Comparison of ENCODE assay signal across 8 mouse cellular contexts in genomic region chr6:91719865-91720533, GRCm38 (mm10). TPM values are rescaled to one million over a fixed set of nuclear protein-coding genes. Genes with fewer than 3 reads are reported as not detected.
DNase-seq lines count a peak whose midpoint lies in the region; ATAC-seq and TF ChIP-seq lines count a peak whose summit lies in the region.

No protein-coding gene starts in this region.

- peak overlapping the region; percentile 83 for H3K27ac ChIP-seq in liver, adult 2 months (replicated peaks; ENCODE audit: insufficient read depth, low read depth, low read length)
- H3K27ac ChIP-seq in liver, embryonic 12.5 days: no peak overlapping the region
- peak overlapping the region; percentile 85 for H3K27ac ChIP-seq in embryonic facial prominence, embryonic 10.5 days (replicated peaks)
- H3K27ac ChIP-seq in hindbrain, embryonic 15.5 days (replicated peaks): peak overlapping the region; percentile 90
- peak overlapping the region; percentile 99 for H3K27ac ChIP-seq in macrophage

- H3K9me3 ChIP-seq in liver, embryonic 12.5 days (replicated peaks): no peaks in the 10 kb centered on the region
- no peaks in the 10 kb centered on the region for H3K9me3 ChIP-seq in embryonic facial prominence, embryonic 10.5 days
- H3K9me3 ChIP-seq in hindbrain, embryonic 15.5 days: no peaks in the 10 kb centered on the region

- H3K9ac ChIP-seq in liver, adult 2 months (ENCODE audit: low read depth, low read length): peak overlapping the region; percentile 24
- H3K9ac ChIP-seq in liver, embryonic 12.5 days: no peak overlapping the region
- peak overlapping the region; percentile 32; the same call in 1 of the 2 replicates for H3K9ac ChIP-seq in hindbrain, embryonic 15.5 days

- DNase-seq in liver, adult 2 months (ENCODE audit: extremely low read depth, low read depth, low spot score): no peak
- DNase-seq in embryonic facial prominence, embryonic 10.5 days (ENCODE audit: low spot score): peak; percentile 70
- peak; percentile 86 for DNase-seq in telencephalon, adult 2 months (ENCODE audit: low read depth, low spot score)
- DNase-seq in thymus, adult 18-20 months: no peak
- no peak for DNase-seq in ovary, adult 18-20 months (ENCODE audit: low spot score)

- 57% methylated on average over 9 of the region's 9 CpGs for WGBS in liver, adult 2 months
- WGBS in liver, embryonic 12.5 days (ENCODE audit: insufficient replicate concordance): 64% methylated on average over 9 of the region's 9 CpGs
- WGBS in embryonic facial prominence, embryonic 10.5 days: 25% methylated on average over 9 of the region's 9 CpGs
- 6% methylated on average over 9 of the region's 9 CpGs for WGBS in hindbrain, embryonic 15.5 days
- WGBS in macrophage (ENCODE audit: missing documents): 100% methylated on average over 6 of the region's 9 CpGs

- no peak overlapping the region for H3K4me3 ChIP-seq in liver, adult 2 months (ENCODE audit: insufficient read depth, low read depth, low read length)
- no peak overlapping the region for H3K4me3 ChIP-seq in liver, embryonic 12.5 days
- peak overlapping the region; percentile 34; the same call in 1 of the 2 replicates for H3K4me3 ChIP-seq in embryonic facial prominence, embryonic 10.5 days
- H3K4me3 ChIP-seq in hindbrain, embryonic 15.5 days: no peak overlapping the region
- no peak overlapping the region for H3K4me3 ChIP-seq in macrophage (ENCODE audit: inconsistent target)

- H3K4me2 ChIP-seq in liver, embryonic 12.5 days: no peak overlapping the region
- H3K4me2 ChIP-seq in hindbrain, embryonic 15.5 days: peak overlapping the region; percentile 37

- H3K36me3 ChIP-seq in liver, adult 2 months (ENCODE audit: control insufficient read depth, insufficient read depth, low read length): peaks cover 12% of the 10 kb centered on the region; the same call in 1 of the 2 replicates
- H3K36me3 ChIP-seq in liver, embryonic 12.5 days: peaks cover 31% of the 10 kb centered on the region
- peaks cover 44% of the 10 kb centered on the region for H3K36me3 ChIP-seq in embryonic facial prominence, embryonic 10.5 days (replicated peaks)
- peaks cover 21% of the 10 kb centered on the region for H3K36me3 ChIP-seq in hindbrain, embryonic 15.5 days
- peaks cover 57% of the 10 kb centered on the region for H3K36me3 ChIP-seq in macrophage (ENCODE audit: inconsistent target)

- no peak for TF ChIP-seq POLR2A in liver, adult 2 months (IDR thresholded peaks at IDR 0.05; ENCODE audit: extremely low read depth, insufficient read depth, low read length)

- no peak for TF ChIP-seq CTCF in liver, adult 2 months (IDR thresholded peaks at IDR 0.05; ENCODE audit: low read depth, low read length)

- H3K27me3 ChIP-seq in liver, adult 2 months (ENCODE audit: control insufficient read depth, insufficient read depth, low read length): no peaks in the 10 kb centered on the region
- no peaks in the 10 kb centered on the region for H3K27me3 ChIP-seq in liver, embryonic 12.5 days (replicated peaks)
- H3K27me3 ChIP-seq in embryonic facial prominence, embryonic 10.5 days (replicated peaks; ENCODE audit: low read depth, poor library complexity, severe bottlenecking): no peaks in the 10 kb centered on the region
- H3K27me3 ChIP-seq in hindbrain, embryonic 15.5 days: no peaks in the 10 kb centered on the region

- peaks cover 14% of the 10 kb centered on the region; the same call in 1 of the 2 replicates for H3K79me2 ChIP-seq in liver, adult 2 months (ENCODE audit: control insufficient read depth, insufficient read depth, low read length)
- peaks cover 97% of the 10 kb centered on the region for H3K79me2 ChIP-seq in macrophage (ENCODE audit: inconsistent target)

- ATAC-seq in liver, embryonic 12.5 days: no peak
- ATAC-seq in hindbrain, embryonic 15.5 days (ENCODE audit: low FRiP score, low read depth): peak; percentile 77

- peaks cover 41% of the 10 kb centered on the region for H3K4me1 ChIP-seq in liver, adult 2 months (ENCODE audit: control insufficient read depth, insufficient read depth, low read length)
- H3K4me1 ChIP-seq in liver, embryonic 12.5 days: peaks cover 41% of the 10 kb centered on the region
- H3K4me1 ChIP-seq in embryonic facial prominence, embryonic 10.5 days: peaks cover 40% of the 10 kb centered on the region
- H3K4me1 ChIP-seq in hindbrain, embryonic 15.5 days (replicated peaks): peaks cover 39% of the 10 kb centered on the region

RNA-seq across cellular contexts. Expression of gene Slc6a6, which starts 36.1 kb away (rescaled TPM):
- 34.8 and 66.5 TPM in 2 replicates for total RNA-seq in liver, adult 2 months (2014; rRNA removed)
- 89.0 and 96.5 TPM in 2 replicates for polyA plus RNA-seq in liver, adult 2 months (2012; rRNA removed)
- polyA plus RNA-seq in liver, embryonic 12.5 days (2016; fragmentation: Nextera tagmentation; extraction: Ambion mirVana): 22.1 and 24.9 TPM in 2 replicates
- polyA plus RNA-seq in embryonic facial prominence, embryonic 10.5 days (2016; fragmentation: Nextera tagmentation; extraction: Ambion mirVana): 55.5 and 59.2 TPM in 2 replicates
- 99.4 and 102 TPM in 2 replicates for polyA plus RNA-seq in hindbrain, embryonic 15.5 days (2015; fragmentation: Nextera tagmentation; extraction: Ambion mirVana)
- total RNA-seq in macrophage (2018; cell fraction: chromatin; rRNA removed): 1,000 to 10,000 TPM in 22 of 26 experiments, 100 to 1,000 TPM in 4; 867 to 1,969 (median 1,342) TPM
- total RNA-seq in macrophage (2018; cell fraction: cytosol; rRNA removed): 100 to 1,000 TPM; 407 to 728 (median 545) TPM
- 1,000 to 10,000 TPM in 22 of 26 experiments, 100 to 1,000 TPM in 4; 893 to 1,549 (median 1,266) TPM for total RNA-seq in macrophage (2018; cell fraction: nucleus; rRNA removed)
- 290 to 451 TPM (median 423 TPM) in 3 replicates for polyA plus RNA-seq in macrophage (2018)

Comparison
In these comparisons a context has a peak if more than half of its experiments do, and no peak if none do; other contexts are left out.
1. DNase-seq: peak in embryonic facial prominence, embryonic 10.5 days (single experiment) and telencephalon, adult 2 months (single experiment); none in liver, adult 2 months (single experiment), thymus, adult 18-20 months (0 of 2) and ovary, adult 18-20 months (single experiment).